Mouse (Mus musculus) small intestine, adult 2 months (tissue): Measurements from ENCODE around the gene Kars. TPM values are rescaled to one million over a fixed set of nuclear protein-coding genes. Genes with fewer than 3 reads are reported as not detected.

Experiments used
- H3K27ac ChIP-seq: fragments of 200-500 bp; 2 replicates; pipeline ENCODE4 v1.5.1; 2012; ENCODE audit warnings: low read depth, low read length, control low read depth, inconsistent platforms; ENCODE audit not compliant: insufficient read depth
- H3K27me3 ChIP-seq: fragments of 200-500 bp; 2 replicates; pipeline ENCODE4 v1.6.1; 2012; ENCODE audit warnings: mild to moderate bottlenecking, moderate library complexity, low read length, inconsistent platforms; ENCODE audit not compliant: control insufficient read depth, insufficient read depth
- H3K36me3 ChIP-seq: fragments of 200-500 bp; 2 replicates; pipeline ENCODE4 v1.6.1; 2012; ENCODE audit warnings: mild to moderate bottlenecking, low read length, control low read depth, inconsistent platforms; ENCODE audit not compliant: control insufficient read depth, insufficient read depth
- H3K4me1 ChIP-seq: fragments of 200-500 bp; 2 replicates; pipeline ENCODE4 v1.6.1; 2012; ENCODE audit warnings: low read length, inconsistent platforms, mixed read lengths; ENCODE audit not compliant: control insufficient read depth, insufficient read depth, insufficient read length
- H3K4me3 ChIP-seq: fragments of 200-500 bp; 2 replicates; pipeline ENCODE4 v1.5.1; 2012; ENCODE audit warnings: low read depth, mild to moderate bottlenecking, control low read depth, inconsistent platforms, low read length, moderate library complexity
- CTCF ChIP-seq: fragments of 200-500 bp; IDR thresholded peaks from 2 replicates; pipeline ENCODE4 v1.5.1; 2012; ENCODE audit warnings: low read depth, mild to moderate bottlenecking, control low read depth, inconsistent platforms, low read length, moderate library complexity, mixed read lengths; ENCODE audit not compliant: insufficient replicate concordance, insufficient read length; ENCODE audit errors: extremely low read depth
- POLR2A ChIP-seq: fragments of 200-500 bp; IDR thresholded peaks from 2 replicates; pipeline ENCODE4 v1.6.1; 2012; ENCODE audit warnings: low read depth, mild to moderate bottlenecking, control low read depth, inconsistent platforms, low read length, moderate library complexity
- WGBS: fragments of 180-500 bp; shearing (Covaris S2); methylation state at CpG from one replicate; pipeline ENCODE4 v1.1.7; 2018; 5-methylcytosine and 5-hydroxymethylcytosine counted together
- polyA plus RNA-seq: library from polyadenylated mRNA; depleted of rRNA; stranded (reverse); fragments of >200 nt; gene quantifications from 2 replicates; pipeline ENCODE4 v1.2.3, GENCODE M21; 2012

Kars gene
- polyA plus RNA-seq, 1 experiment: 33.7 TPM

- TF ChIP-seq CTCF (no peak), POLR2A (no peak)
- Histone ChIP-seq H3K4me3 (no peak overlapping the region), H3K27ac (no peak overlapping the region), H3K36me3 (peaks cover 7% of the 10 kb centered on the region; the same call in 1 of the 2 replicates), H3K27me3 (no peaks in the 10 kb centered on the region), H3K4me1 (no peaks in the 10 kb centered on the region)
- WGBS: 75% methylated on average over 15 of the region's 15 CpGs
Observed at GRCm38 (mm10) chr8:111960591-111961321, 50.4 kb downstream of the Kars start.

GRCm38 (mm10) chr8:111957231-111957630 lies 53.9 kb downstream of the Kars start:
- H3K27me3 ChIP-seq: no peaks in the 10 kb centered on the region
- TF ChIP-seq POLR2A: no peak
- no peak for TF ChIP-seq CTCF
- H3K27ac ChIP-seq: no peak overlapping the region
- WGBS: 93% methylated on average over 2 of the region's 2 CpGs
- peaks cover 24% of the 10 kb centered on the region for H3K36me3 ChIP-seq
- no peak overlapping the region for H3K4me3 ChIP-seq
- H3K4me1 ChIP-seq: 0 out of 2 replicates have a peak, but pooled peaks cover 2% of the 10 kb centered on the region

GRCm38 (mm10) chr8:111955879-111956278 lies 55.2 kb downstream of the Kars start:
- peaks cover 33% of the 10 kb centered on the region for H3K36me3 ChIP-seq

GRCm38 (mm10) chr8:111954844-111955594 lies 56.1 kb downstream of the Kars start:
- Histone ChIP-seq H3K27me3 (no peaks in the 10 kb centered on the region), H3K36me3 (peaks cover 33% of the 10 kb centered on the region), H3K4me3 (no peak overlapping the region), H3K4me1 (0 out of 2 replicates have a peak, but pooled peaks cover 2% of the 10 kb centered on the region), H3K27ac (no peak overlapping the region)
- WGBS: 45% methylated on average over 4 of the region's 4 CpGs
- TF ChIP-seq POLR2A (no peak), CTCF (no peak)

More at GRCm38 (mm10) chr8:111955879-111956278, 55.2 kb downstream of the Kars start:
- no peaks in the 10 kb centered on the region for H3K27me3 ChIP-seq
- TF ChIP-seq POLR2A: no peak
- TF ChIP-seq CTCF: no peak
- 0 out of 2 replicates have a peak, but pooled peaks cover 2% of the 10 kb centered on the region for H3K4me1 ChIP-seq
- H3K27ac ChIP-seq: no peak overlapping the region
- no peak overlapping the region for H3K4me3 ChIP-seq
- WGBS: 72% methylated on average over 5 of the region's 5 CpGs

- Histone ChIP-seq H3K27ac (no peak overlapping the region), H3K36me3 (peaks cover 45% of the 10 kb centered on the region), H3K4me1 (0 out of 2 replicates have a peak, but pooled peaks cover 2% of the 10 kb centered on the region), H3K27me3 (no peaks in the 10 kb centered on the region), H3K4me3 (no peak overlapping the region)
- TF ChIP-seq POLR2A (no peak), CTCF (no peak)
- 91% methylated on average over 5 of the region's 5 CpGs for WGBS
Observed at GRCm38 (mm10) chr8:111951936-111952335, 59.2 kb downstream of the Kars start.

GRCm38 (mm10) chr8:111951317-111951716 lies 59.8 kb downstream of the Kars start:
- WGBS: 94% methylated on average over 7 of the region's 7 CpGs
- Histone ChIP-seq H3K27me3 (no peaks in the 10 kb centered on the region), H3K27ac (no peak overlapping the region), H3K36me3 (peaks cover 44% of the 10 kb centered on the region), H3K4me3 (no peak overlapping the region), H3K4me1 (0 out of 2 replicates have a peak, but pooled peaks cover 2% of the 10 kb centered on the region)
- TF ChIP-seq POLR2A (no peak), CTCF (no peak)

GRCm38 (mm10) chr8:111950846-111951245 lies 60.3 kb downstream of the Kars start:
- 83% methylated on average over 3 of the region's 3 CpGs for WGBS

More at GRCm38 (mm10) chr8:111950846-111951245, 60.3 kb downstream of the Kars start:
- Histone ChIP-seq H3K4me3 (no peak overlapping the region), H3K27ac (no peak overlapping the region), H3K36me3 (peaks cover 47% of the 10 kb centered on the region), H3K27me3 (no peaks in the 10 kb centered on the region), H3K4me1 (0 out of 2 replicates have a peak, but pooled peaks cover 2% of the 10 kb centered on the region)
- TF ChIP-seq POLR2A: no peak
- no peak for TF ChIP-seq CTCF
